Mouse (Mus musculus): ENCODE measurements around the gene Mdga2.

The Mdga2 gene

DNA sequence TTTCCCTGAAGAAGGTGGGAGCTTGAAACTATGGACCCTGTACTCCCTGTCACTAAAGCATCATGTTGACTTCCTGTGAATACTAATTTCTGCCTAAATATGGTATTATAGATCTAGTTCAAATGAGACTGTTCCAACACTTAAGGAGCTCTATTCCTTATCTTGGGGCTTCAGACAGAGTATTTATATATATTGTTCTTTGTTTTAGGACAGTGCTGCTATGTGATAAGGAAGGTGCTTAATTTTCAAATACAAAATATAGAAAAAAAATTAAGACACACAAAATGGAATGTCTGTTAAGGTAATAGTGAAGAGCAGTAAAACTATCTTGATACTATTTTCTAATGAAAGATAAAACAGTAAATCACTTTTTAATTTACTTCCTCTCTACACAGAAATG, 517.3 kb downstream of the Mdga2 start:
- DNase-seq (ENCODE audit: low read depth, low spot score) = no peak

DNA sequence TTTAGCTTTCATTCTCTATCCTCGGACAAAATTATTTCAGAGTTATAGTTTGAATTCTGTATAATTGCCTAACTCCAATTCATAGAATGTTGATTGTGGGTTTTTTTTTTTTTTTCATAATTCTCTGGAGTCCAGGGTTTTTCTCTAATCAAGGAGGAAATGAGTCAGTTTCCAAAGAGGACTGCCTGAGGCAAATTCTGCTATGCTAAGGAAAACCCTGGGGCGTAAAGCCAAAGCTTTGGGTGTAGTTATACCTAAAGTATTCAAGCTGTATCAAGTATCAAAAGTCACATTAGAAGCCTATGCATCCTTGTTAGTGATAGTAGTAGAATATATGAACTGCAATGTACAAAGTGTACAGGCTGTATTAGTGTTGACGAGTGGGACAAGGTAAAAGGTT, 519.6 kb downstream of the Mdga2 start:
- no peak for DNase-seq (ENCODE audit: low read depth, low spot score)

DNA sequence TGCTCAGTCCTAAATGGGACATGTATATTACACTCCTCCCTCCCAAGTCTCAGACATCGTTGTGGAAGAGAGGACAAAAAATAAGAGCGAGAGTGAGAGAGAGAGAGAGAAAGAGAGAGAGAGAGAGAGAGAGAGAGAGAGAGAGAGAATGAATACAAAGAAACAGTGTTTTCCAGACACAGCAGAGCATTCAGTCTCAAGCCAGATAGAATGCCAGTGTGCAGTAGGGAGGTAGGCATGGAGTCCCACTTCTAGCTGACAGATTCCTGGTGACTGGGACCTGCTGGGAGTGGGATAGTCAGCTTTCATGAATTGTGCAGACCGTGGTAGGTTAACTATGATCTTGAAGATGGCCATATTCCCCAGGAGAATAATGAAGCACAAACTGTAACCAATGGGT, 542.8 kb downstream of the Mdga2 start:
- no peak for DNase-seq (ENCODE audit: low read depth, low spot score)

GRCm38 (mm10) chr12:66648605-66649552, 573.5 kb downstream of the Mdga2 start:
- DNase-seq (ENCODE audit: low read depth, low spot score) = no peak

DNA sequence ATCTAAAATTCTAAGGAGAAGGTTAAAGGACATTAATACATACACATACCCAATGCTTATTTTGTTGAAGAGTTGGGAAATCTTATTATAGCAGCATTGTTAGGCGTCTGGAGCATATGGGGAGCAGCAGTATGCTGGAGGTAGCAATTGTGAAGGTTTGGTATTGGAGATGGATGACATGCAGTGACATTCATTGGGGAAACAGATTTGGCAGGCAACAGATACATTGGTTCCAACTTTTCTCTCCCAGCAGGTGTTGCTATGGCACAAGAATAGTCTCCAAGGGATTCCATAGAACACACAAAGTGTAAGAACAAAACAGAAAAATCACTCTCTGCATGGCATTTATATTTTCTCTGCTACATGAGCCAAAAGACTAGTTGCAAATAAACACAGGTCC, 581.9 kb downstream of the Mdga2 start:
- DNase-seq (ENCODE audit: low read depth, low spot score) = no peak

- DNase-seq (ENCODE audit: low read depth, low spot score) = no peak
These were observed 602.4 kb downstream of the Mdga2 start for GRCm38 (mm10) chr12:66619944-66620343.

DNA sequence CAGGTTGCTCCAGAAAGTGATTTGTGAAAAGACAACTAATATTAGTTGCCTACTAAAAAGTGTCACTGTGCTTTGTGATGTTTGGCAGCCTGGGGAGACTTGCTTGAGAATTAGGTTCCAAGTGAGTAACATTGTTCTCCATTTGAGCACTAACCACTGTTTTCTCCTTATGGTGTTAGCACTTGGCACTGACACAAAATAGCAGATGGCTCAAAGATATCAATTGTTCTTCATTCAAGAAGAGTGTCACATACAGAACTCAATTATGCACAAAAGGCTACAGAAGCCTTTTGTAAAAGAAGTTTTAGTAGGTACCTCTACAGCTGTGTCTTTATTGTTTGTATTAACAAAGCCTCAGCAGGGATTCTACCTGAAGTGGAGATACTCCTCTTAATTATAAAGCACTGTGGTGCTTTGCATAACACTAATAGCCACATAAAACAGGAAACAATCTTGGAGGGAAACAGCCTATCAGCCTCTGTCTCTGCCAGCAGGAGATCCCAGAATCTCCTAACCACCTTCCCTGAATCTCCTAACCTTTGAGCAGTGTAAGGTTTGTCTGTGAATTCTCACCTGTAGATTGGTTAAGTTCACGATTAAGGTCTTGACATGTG, 630.6 kb downstream of the Mdga2 start:
- DNase-seq (ENCODE audit: low read depth, low spot score) = peak; percentile 92

DNA sequence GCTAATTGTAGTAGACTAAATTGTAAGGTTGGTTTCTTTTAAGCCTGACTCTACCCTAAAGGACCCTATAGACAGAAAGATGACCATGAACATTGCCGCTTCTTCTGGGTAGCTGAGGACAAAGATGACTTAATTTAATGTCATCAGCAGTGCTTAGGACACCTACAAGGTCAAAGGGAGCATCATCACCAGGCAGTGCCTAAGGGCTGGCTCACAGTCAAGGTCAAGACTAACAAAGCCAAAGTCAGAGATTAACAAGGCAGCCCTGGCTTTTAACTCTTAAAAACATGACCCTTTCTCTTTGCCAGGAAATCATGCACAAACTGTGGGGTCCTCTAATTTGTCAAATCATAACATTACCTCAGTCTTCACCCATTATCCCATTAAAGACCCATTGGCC, 657.0 kb downstream of the Mdga2 start:
- DNase-seq (ENCODE audit: low read depth, low spot score) = no peak

DNA sequence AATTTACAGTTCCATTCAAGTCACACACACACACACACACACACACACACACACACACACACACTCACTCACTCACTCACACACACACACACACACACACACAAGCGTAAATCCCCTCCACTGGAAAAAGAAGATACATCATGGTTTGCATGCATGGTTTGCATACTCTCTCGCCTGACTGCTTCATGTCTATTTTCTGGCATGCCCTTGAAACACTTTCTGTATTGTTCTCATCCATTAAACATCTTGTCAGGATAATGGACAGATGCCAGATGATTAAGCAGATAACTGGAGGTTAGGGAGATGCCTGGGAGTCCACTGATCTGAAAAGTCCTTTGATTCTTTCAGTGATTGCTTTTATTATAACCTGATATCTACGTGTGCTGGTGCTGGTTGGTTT, 665.5 kb downstream of the Mdga2 start:
- DNase-seq (ENCODE audit: low read depth, low spot score) = no peak

- DNase-seq (ENCODE audit: low read depth, low spot score) = no peak
These were observed 666.0 kb downstream of the Mdga2 start for GRCm38 (mm10) chr12:66556178-66556820.

DNA sequence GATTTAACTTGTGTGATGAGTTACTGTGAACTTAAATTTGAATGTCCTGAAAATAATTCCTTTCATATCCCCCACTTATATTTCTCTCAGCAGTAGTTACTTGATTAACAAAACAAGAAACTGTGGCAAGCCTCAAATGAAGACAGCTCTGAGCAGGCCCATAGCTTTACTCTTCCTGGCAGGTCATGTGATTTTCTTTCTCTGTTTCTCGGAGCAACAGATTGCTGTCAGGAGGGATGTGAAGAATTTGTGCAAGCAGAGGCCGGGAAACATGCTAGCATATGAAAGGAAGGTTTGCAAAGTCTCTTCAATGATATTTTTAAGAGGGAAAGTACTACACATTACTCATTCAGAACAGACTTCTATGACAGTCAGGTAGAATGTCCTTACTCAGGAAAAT, 697.4 kb downstream of the Mdga2 start:
- no peak for DNase-seq (ENCODE audit: low read depth, low spot score)

- no peak for DNase-seq (ENCODE audit: low read depth, low spot score)
These were observed 723.1 kb downstream of the Mdga2 start for GRCm38 (mm10) chr12:66499258-66499657.

GRCm38 (mm10) chr12:66470868-66471267, 751.5 kb downstream of the Mdga2 start:
- peak; percentile 27 for DNase-seq (ENCODE audit: low read depth, low spot score)

DNA sequence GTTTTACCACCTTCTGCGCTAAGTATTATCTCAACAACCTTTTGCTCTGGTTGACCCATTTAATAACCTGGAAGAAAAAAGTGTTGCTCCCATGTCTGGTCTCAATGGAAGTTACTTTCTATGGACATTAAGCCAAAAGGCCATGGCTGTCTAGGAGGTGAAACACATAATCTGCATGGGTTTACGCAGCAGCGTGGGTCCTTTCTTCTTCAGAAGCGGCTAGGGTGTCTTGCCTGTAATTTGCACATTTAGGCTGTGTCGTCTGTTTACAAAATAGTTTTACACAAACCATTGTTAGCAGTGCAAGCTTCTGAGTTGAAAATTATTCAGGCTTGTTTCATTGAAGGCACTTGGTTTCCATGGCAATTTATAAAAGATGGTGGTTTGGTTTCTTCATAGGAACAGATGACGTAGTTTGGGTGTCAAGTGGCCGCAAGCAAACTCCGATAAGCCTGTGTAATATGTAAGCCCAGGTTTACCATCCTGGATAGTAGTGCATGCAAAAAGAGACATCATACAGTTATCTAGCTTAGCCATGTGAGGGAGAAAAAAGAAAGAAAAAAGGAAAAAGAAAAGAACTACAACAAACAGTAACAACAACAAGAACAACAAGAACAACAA, 752.0 kb downstream of the Mdga2 start:
- peak; percentile 3 for DNase-seq (ENCODE audit: low read depth, low spot score)

GRCm38 (mm10) chr12:66465516-66465915, 756.8 kb downstream of the Mdga2 start:
- DNase-seq (ENCODE audit: low read depth, low spot score) = no peak

DNA sequence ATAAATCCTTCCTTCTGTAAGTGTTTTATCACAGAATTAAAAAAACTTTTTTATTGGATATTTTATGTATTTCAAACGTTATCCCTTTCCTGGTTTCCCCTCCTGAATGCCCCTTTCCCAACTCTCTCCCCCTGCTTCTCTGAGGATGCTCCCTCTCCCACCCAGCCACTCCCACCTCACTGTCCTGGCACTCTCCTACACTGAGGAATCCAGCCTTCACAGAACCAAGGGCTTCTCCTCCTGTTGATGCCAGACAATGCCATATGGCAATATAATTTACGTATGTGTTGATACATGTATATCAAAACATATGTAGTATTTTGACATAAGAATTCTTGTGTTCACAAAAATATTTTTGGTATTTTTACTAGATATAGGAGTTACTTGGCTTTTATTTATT, 779.0 kb downstream of the Mdga2 start:
- no peak for DNase-seq (ENCODE audit: low read depth, low spot score)

All from R1 (cell line).